Mouse (Mus musculus) liver, embryonic 14.5 days (tissue): Measurements from ENCODE around the gene Tmem223. TPM values are rescaled to one million over a fixed set of nuclear protein-coding genes. Genes with fewer than 3 reads are reported as not detected.

ENCODE experiments used
- ATAC-seq: fragments of 200-750 bp; cut with Nextera tagmentation; 2 replicates; pipeline ENCODE4 v1.8.0; 2017; ENCODE audit warnings: moderate number of reproducible peaks, mild to moderate bottlenecking, moderate library complexity; ENCODE audit not compliant: insufficient read depth
- DNase-seq, 3 experiments: peaks; one replicate each; pipeline ENCODE4 v3.0.0-alpha.2; 2012 to 2013; ENCODE audit warnings: low read depth in 3 of 3, low spot score in 3 of 3
- H3K27ac ChIP-seq: fragments of 300-500 bp; sonication (generic); 2 replicates; pipeline ENCODE4 v1.5.1; 2014; ENCODE audit warnings: moderate library complexity, mild to moderate bottlenecking, control low read depth, inconsistent platforms
- H3K27me3 ChIP-seq: fragments of 300-500 bp; sonication (generic); 2 replicates; pipeline ENCODE4 v1.6.1; 2014; ENCODE audit warnings: mild to moderate bottlenecking, low read length, moderate library complexity; ENCODE audit not compliant: control insufficient read depth, insufficient read depth
- H3K36me3 ChIP-seq: fragments of 300-500 bp; sonication (generic); replicated peaks from 2 replicates; pipeline ENCODE4 v1.6.1; 2014; ENCODE audit warnings: low read depth; ENCODE audit not compliant: control insufficient read depth, insufficient read depth
- H3K4me1 ChIP-seq, 2 experiments: fragments of 200-500 bp in 1 of 2; fragments of 300-500 bp in 1 of 2; sonication (generic) in 1 of 2; replicated peaks; 2 replicates each; pipeline ENCODE4 v1.6.1; 2012 to 2014; ENCODE audit warnings: antibody characterized with exemption in 1 of 2, inconsistent platforms in 1 of 2, low read length in 1 of 2; ENCODE audit not compliant: control insufficient read depth in 2 of 2, insufficient read depth in 2 of 2
- H3K4me2 ChIP-seq: fragments of 300-500 bp; sonication (generic); 2 replicates; pipeline ENCODE4 v1.6.1; 2014; ENCODE audit warnings: low read depth, mild to moderate bottlenecking, control low read depth, moderate library complexity
- H3K4me3 ChIP-seq, 2 experiments: fragments of 200-500 bp in 1 of 2; fragments of 300-500 bp in 1 of 2; sonication (generic) in 1 of 2; 2 replicates each; pipeline ENCODE4 v1.5.1; 2012 to 2014; ENCODE audit warnings: low read depth in 2 of 2, low read length in 2 of 2, mild to moderate bottlenecking in 2 of 2, control low read depth in 1 of 2, inconsistent platforms in 1 of 2, moderate library complexity in 1 of 2; ENCODE audit not compliant: insufficient read depth in 1 of 2
- H3K9ac ChIP-seq: fragments of 300-500 bp; sonication (generic); replicated peaks from 2 replicates; pipeline ENCODE4 v1.6.1; 2014; ENCODE audit warnings: mild to moderate bottlenecking, control low read depth, moderate library complexity
- H3K9me3 ChIP-seq: fragments of 300-500 bp; sonication (generic); 2 replicates; pipeline ENCODE4 v1.6.1; 2016; ENCODE audit warnings: low read length, mixed read lengths; ENCODE audit not compliant: control insufficient read depth
- CTCF ChIP-seq: IDR thresholded peaks from 2 replicates; pipeline ENCODE4 v1.5.1; 2016; ENCODE audit warnings: antibody characterized with exemption, low read depth, control low read depth
- EP300 ChIP-seq: IDR thresholded peaks from 2 replicates; pipeline ENCODE4 v1.6.1; 2016; ENCODE audit warnings: antibody characterized with exemption, low read depth
- WGBS: fragments of 180-500 bp; shearing (Covaris S2); extraction: QIAGEN DNeasy Blood & Tissue Kit; methylation state at CpG from one replicate; pipeline ENCODE4 v1.1.7; 2014; ENCODE audit not compliant: insufficient replicate concordance; 5-methylcytosine and 5-hydroxymethylcytosine counted together
- polyA plus RNA-seq, 2 experiments: library from polyadenylated mRNA; depleted of rRNA in 1 of 2; stranded (reverse) in 1 of 2; unstranded in 1 of 2; fragments of >200 nt; fragmentation: Nextera tagmentation in 1 of 2; extraction: Ambion mirVana in 1 of 2; gene quantifications; 2 replicates each; pipeline versions ENCODE4 v1.2.1 to v1.2.3; 2012 to 2014

The Tmem223 gene
- polyA plus RNA-seq, 2 experiments: 38.9 to 69.6 TPM

GRCm38 (mm10) chr19:8818301-8818798 lies 47.6 kb downstream of the Tmem223 start:
- TF ChIP-seq EP300 (no peak), CTCF (no peak)

GRCm38 (mm10) chr19:8818801-8819595 lies 48.2 kb downstream of the Tmem223 start, which contains the start of gene Ttc9c:
Ttc9c (minus strand) TSS chr19:8819333.
- Histone ChIP-seq H3K27me3 (no peaks in the 10 kb centered on the region), H3K4me3 (peak within 1 kb of the TSS; percentile 90 to 96), H3K9ac (peak within 1 kb of the TSS; percentile 98), H3K36me3 (peaks cover 44% of the 10 kb centered on the region), H3K27ac (peak within 1 kb of the TSS; percentile 86), H3K4me1 (peaks cover 9 to 25% of the 10 kb centered on the region in 2 experiments), H3K9me3 (no peaks in the 10 kb centered on the region), H3K4me2 (peak within 1 kb of the TSS; percentile 91)
- ATAC-seq: peak; percentile 79
- WGBS: under 1% methylated on average over 33 of the region's 33 CpGs
- no peak for TF ChIP-seq EP300
- peak; percentile 1; the same call in 1 of the 2 replicates for TF ChIP-seq CTCF
- peak; percentile 97 to 98 (median 97) for DNase-seq

More at GRCm38 (mm10) chr19:8818301-8818798, 47.6 kb downstream of the Tmem223 start:
- 11% methylated on average over 14 of the region's 14 CpGs for WGBS
- peaks cover 9 to 25% of the 10 kb centered on the region in 2 experiments for H3K4me1 ChIP-seq
- H3K4me2 ChIP-seq: peak overlapping the region; percentile 91
- no peak for DNase-seq
- H3K36me3 ChIP-seq: peaks cover 43% of the 10 kb centered on the region
- H3K27me3 ChIP-seq: no peaks in the 10 kb centered on the region
- H3K9me3 ChIP-seq: no peaks in the 10 kb centered on the region
- ATAC-seq: no peak
- peak overlapping the region; percentile 86 for H3K27ac ChIP-seq
- peak overlapping the region; percentile 98 for H3K9ac ChIP-seq
- peak overlapping the region; percentile 90 to 96 for H3K4me3 ChIP-seq

- DNase-seq: peak; percentile 95 to 97 (median 96)
- ATAC-seq: peak; percentile 91
- Histone ChIP-seq H3K4me2 (peak within 1 kb of the TSS; percentile 91), H3K27me3 (no peaks in the 10 kb centered on the region), H3K27ac (peak within 1 kb of the TSS; percentile 86), H3K36me3 (peaks cover 48% of the 10 kb centered on the region), H3K9ac (peak within 1 kb of the TSS; percentile 98), H3K9me3 (no peaks in the 10 kb centered on the region), H3K4me3 (peak within 1 kb of the TSS; percentile 90 to 96), H3K4me1 (peaks cover 9 to 25% of the 10 kb centered on the region in 2 experiments)
- TF ChIP-seq EP300 (no peak; the same call in 1 of the 2 replicates), CTCF (peak; percentile 24; the same call in 1 of the 2 replicates)
- WGBS: under 1% methylated on average over 82 of the region's 83 CpGs
These were observed 49.0 kb downstream of the Tmem223 start, which contains the start of gene Hnrnpul2 for GRCm38 (mm10) chr19:8819596-8820423. Hnrnpul2 (plus strand) TSS chr19:8820010.

- H3K27me3 ChIP-seq: no peaks in the 10 kb centered on the region
- DNase-seq (peak in 2 of 3 experiments; percentile 48 to 49), ATAC-seq (peak; percentile 66)
- H3K9me3 ChIP-seq: no peaks in the 10 kb centered on the region
- peak overlapping the region; percentile 98 for H3K9ac ChIP-seq
- H3K4me2 ChIP-seq: peak overlapping the region; percentile 91
- peak overlapping the region; percentile 90 to 96 for H3K4me3 ChIP-seq
- peaks cover 9 to 25% of the 10 kb centered on the region in 2 experiments for H3K4me1 ChIP-seq
- TF ChIP-seq CTCF (no peak), EP300 (no peak)
- under 1% methylated on average over 48 of the region's 48 CpGs for WGBS
- H3K27ac ChIP-seq: peak overlapping the region; percentile 86
- peaks cover 50% of the 10 kb centered on the region for H3K36me3 ChIP-seq
These were observed 49.7 kb downstream of the Tmem223 start for GRCm38 (mm10) chr19:8820424-8820956.
